Mouse (Mus musculus) hindbrain, postnatal 0 days (tissue): ENCODE results near the gene Gmppa. TPM values are rescaled to one million over a fixed set of nuclear protein-coding genes. Genes with fewer than 3 reads are reported as not detected.

Experiments used
- ATAC-seq: fragments of 200-750 bp; cut with Nextera tagmentation; 2 replicates; pipeline ENCODE4 v1.8.0; 2017; ENCODE audit warnings: mild to moderate bottlenecking, moderate TSS enrichment, moderate library complexity
- DNase-seq: peaks from one replicate; pipeline ENCODE4 v3.0.0-alpha.2; 2015; ENCODE audit warnings: low spot score
- H3K27ac ChIP-seq: fragments of 300-500 bp; sonication (generic); 2 replicates; pipeline ENCODE4 v1.5.1; 2014; ENCODE audit warnings: mild to moderate bottlenecking
- H3K27me3 ChIP-seq: fragments of 300-500 bp; sonication (generic); 2 replicates; pipeline ENCODE4 v1.6.1; 2014; ENCODE audit warnings: low read length, mixed read lengths; ENCODE audit not compliant: insufficient read depth
- H3K36me3 ChIP-seq: fragments of 300-500 bp; sonication (generic); 2 replicates; pipeline ENCODE4 v1.6.1; 2014; ENCODE audit warnings: low read length, mixed read lengths; ENCODE audit not compliant: insufficient read depth
- H3K4me1 ChIP-seq: fragments of 300-500 bp; sonication (generic); 2 replicates; pipeline ENCODE4 v1.6.1; 2014; ENCODE audit warnings: antibody characterized with exemption, low read length, mixed read lengths; ENCODE audit not compliant: insufficient read depth
- H3K4me2 ChIP-seq: fragments of 300-500 bp; sonication (generic); 2 replicates; pipeline ENCODE4 v1.6.1; 2014; ENCODE audit warnings: low read depth, mild to moderate bottlenecking, low read length, moderate library complexity, mixed read lengths
- H3K4me3 ChIP-seq: fragments of 300-500 bp; sonication (generic); 2 replicates; pipeline ENCODE4 v1.5.1; 2014; ENCODE audit warnings: low read length
- H3K9ac ChIP-seq: fragments of 300-500 bp; sonication (generic); replicated peaks from 2 replicates; pipeline ENCODE4 v1.6.1; 2014; ENCODE audit warnings: mild to moderate bottlenecking, low read length, moderate library complexity, mixed read lengths
- H3K9me3 ChIP-seq: fragments of 300-500 bp; sonication (generic); 2 replicates; pipeline ENCODE4 v1.6.1; 2016; ENCODE audit warnings: low read length, mixed read lengths
- CTCF ChIP-seq: IDR thresholded peaks from 2 replicates; pipeline ENCODE4 v1.5.1; 2016; ENCODE audit warnings: antibody characterized with exemption, control low read depth, low read depth
- WGBS: fragments of 180-500 bp; shearing (Covaris S2); extraction: QIAGEN DNeasy Blood & Tissue Kit; methylation state at CpG from one replicate; pipeline ENCODE4 v1.1.7; 2014; 5-methylcytosine and 5-hydroxymethylcytosine counted together
- polyA plus RNA-seq: library from polyadenylated mRNA; unstranded; fragments of >200 nt; fragmentation: Nextera tagmentation; extraction: Ambion mirVana; gene quantifications from 2 replicates; pipeline ENCODE4 v1.2.1, GENCODE M21; 2015
- total RNA-seq: library from RNA; depleted of rRNA; stranded (reverse); fragments of >200 nt; gene quantifications from 2 replicates; pipeline ENCODE4 v1.2.3, GENCODE M21; 2014

The Gmppa gene
- total and polyA plus RNA-seq, 2 experiments from 2014 or later, result 63.1 to 88.0 TPM

DNA sequence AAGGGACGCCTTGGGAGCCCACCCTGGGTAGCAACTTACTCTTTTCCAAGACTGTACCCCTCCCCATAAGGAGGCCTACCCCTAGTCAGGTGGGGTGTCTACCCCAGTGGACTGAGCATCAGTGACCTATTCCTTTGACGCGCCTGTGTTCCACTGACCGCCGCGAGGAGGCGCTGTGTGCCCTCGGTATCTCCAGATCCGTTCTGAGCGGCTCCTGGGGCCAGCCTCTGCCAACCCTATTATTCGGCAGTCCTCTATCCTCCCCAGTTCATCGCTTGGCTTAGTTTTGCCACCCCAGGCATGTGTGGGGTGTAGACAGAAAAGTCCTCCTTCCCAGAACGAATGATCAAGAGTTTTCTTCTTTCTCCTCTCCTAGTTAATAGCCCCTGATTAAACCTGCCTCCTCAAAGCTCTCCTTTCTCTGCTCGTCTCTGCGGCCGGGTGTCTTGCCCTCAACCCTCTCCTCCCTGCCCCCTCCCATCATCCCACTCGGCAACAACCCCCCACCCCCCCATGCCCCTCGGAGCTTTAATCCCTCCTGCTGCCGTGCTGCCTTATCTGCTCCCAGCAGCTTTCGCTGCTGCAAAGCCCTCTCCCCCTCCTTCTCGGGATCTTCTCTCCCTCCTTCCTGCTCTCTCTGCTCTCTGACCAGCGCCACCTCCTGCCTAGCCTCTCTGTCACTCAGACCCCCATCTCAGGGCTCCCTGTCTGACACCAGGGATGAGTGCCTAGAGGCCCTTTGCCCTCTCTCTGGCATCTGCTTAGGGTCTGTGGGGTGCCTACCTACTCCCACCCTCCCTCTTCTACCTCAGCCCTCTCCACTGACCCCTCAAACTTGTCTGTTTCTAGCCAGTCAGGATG, 10.3 kb downstream of the Gmppa start:
- H3K4me2 ChIP-seq, result peak overlapping the region; percentile 34
- H3K27ac ChIP-seq, result no peak overlapping the region
- no peak overlapping the region for H3K4me3 ChIP-seq
- peak; percentile 83 for DNase-seq
- peak; percentile 46; the same call in 1 of the 2 replicates for ATAC-seq
- no peaks in the 10 kb centered on the region for H3K36me3 ChIP-seq
- H3K9ac ChIP-seq, result no peak overlapping the region
- peak; percentile 93 for TF ChIP-seq CTCF
- H3K4me1 ChIP-seq, result peaks cover 55% of the 10 kb centered on the region
- 1% methylated on average over 22 of the region's 22 CpGs for WGBS
- no peaks in the 10 kb centered on the region for H3K9me3 ChIP-seq
- H3K27me3 ChIP-seq, result peaks cover 22% of the 10 kb centered on the region

- 12% methylated on average over 20 of the region's 20 CpGs for WGBS
- H3K9ac ChIP-seq, result no peak overlapping the region
- DNase-seq, result no peak
These were observed 10.9 kb downstream of the Gmppa start for GRCm38 (mm10) chr1:75446656-75447055.

GRCm38 (mm10) chr1:75447265-75448051, 11.7 kb downstream of the Gmppa start:
- H3K27ac ChIP-seq, result no peak overlapping the region
- no peaks in the 10 kb centered on the region for H3K36me3 ChIP-seq
- peaks cover 51% of the 10 kb centered on the region for H3K4me1 ChIP-seq
- peaks cover 22% of the 10 kb centered on the region for H3K27me3 ChIP-seq
- H3K4me2 ChIP-seq, result peak overlapping the region; percentile 33
- no peak for TF ChIP-seq CTCF
- ATAC-seq (0 out of 2 replicates have a peak, but pooled peaks have one; percentile 0), DNase-seq (peak; percentile 48)
- no peak overlapping the region for H3K9ac ChIP-seq
- no peak overlapping the region for H3K4me3 ChIP-seq
- no peaks in the 10 kb centered on the region for H3K9me3 ChIP-seq
- 8% methylated on average over 10 of the region's 10 CpGs for WGBS

More at GRCm38 (mm10) chr1:75446656-75447055, 10.9 kb downstream of the Gmppa start:
- Histone ChIP-seq H3K4me3 (no peak overlapping the region), H3K4me1 (peaks cover 55% of the 10 kb centered on the region), H3K27ac (no peak overlapping the region), H3K36me3 (no peaks in the 10 kb centered on the region), H3K9me3 (no peaks in the 10 kb centered on the region), H3K27me3 (peaks cover 22% of the 10 kb centered on the region), H3K4me2 (peak overlapping the region; percentile 33; the same call in 1 of the 2 replicates)
- ATAC-seq, result no peak
- TF ChIP-seq CTCF, result no peak

GRCm38 (mm10) chr1:75448052-75448431, 12.3 kb downstream of the Gmppa start:
- 7% methylated on average over 7 of the region's 7 CpGs for WGBS

DNA sequence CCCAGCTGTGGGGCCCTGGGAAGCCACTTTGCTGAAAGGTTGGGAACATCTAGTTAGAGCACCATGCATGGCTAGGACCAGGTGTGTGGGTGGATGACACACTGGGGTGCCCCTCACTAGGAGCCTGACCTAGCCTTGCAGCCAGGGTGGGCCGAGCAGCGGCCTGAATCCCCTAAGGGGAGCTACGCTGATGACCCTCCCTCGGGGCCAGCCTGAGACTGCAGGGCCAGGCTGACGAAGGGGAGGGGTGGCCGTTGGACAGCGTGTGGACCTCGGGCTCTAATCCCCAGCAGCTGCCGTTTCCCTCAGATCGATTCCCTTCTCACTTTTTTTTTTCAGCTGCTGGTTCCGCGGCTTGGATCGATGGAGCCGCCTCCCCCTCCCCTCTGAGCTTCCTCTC, 13.2 kb downstream of the Gmppa start:
- peaks cover 38% of the 10 kb centered on the region for H3K4me1 ChIP-seq
- ATAC-seq, result no peak
- H3K27me3 ChIP-seq, result peaks cover 22% of the 10 kb centered on the region

More at GRCm38 (mm10) chr1:75448052-75448431, 12.3 kb downstream of the Gmppa start:
- Histone ChIP-seq H3K4me3 (no peak overlapping the region), H3K9ac (no peak overlapping the region), H3K9me3 (no peaks in the 10 kb centered on the region), H3K27me3 (peaks cover 22% of the 10 kb centered on the region), H3K36me3 (no peaks in the 10 kb centered on the region), H3K4me2 (peak overlapping the region; percentile 33), H3K27ac (no peak overlapping the region), H3K4me1 (peaks cover 46% of the 10 kb centered on the region)
- DNase-seq, result no peak
- TF ChIP-seq CTCF, result no peak
- ATAC-seq, result no peak

GRCm38 (mm10) chr1:75449377-75450135, 13.8 kb downstream of the Gmppa start:
- no peak for TF ChIP-seq CTCF
- Histone ChIP-seq H3K9ac (no peak overlapping the region), H3K9me3 (no peaks in the 10 kb centered on the region), H3K4me2 (peak overlapping the region; percentile 66), H3K36me3 (no peaks in the 10 kb centered on the region), H3K4me1 (peaks cover 31% of the 10 kb centered on the region), H3K27ac (no peak overlapping the region), H3K4me3 (peak overlapping the region; percentile 33), H3K27me3 (peaks cover 22% of the 10 kb centered on the region)
- DNase-seq (no peak), ATAC-seq (no peak)
- 10% methylated on average over 8 of the region's 8 CpGs for WGBS

More for the DNA sequence above, 13.2 kb downstream of the Gmppa start:
- Histone ChIP-seq H3K36me3 (no peaks in the 10 kb centered on the region), H3K27ac (no peak overlapping the region), H3K4me3 (no peak overlapping the region), H3K4me2 (peak overlapping the region; percentile 66), H3K9me3 (no peaks in the 10 kb centered on the region), H3K9ac (no peak overlapping the region)
- WGBS, result 5% methylated on average over 13 of the region's 14 CpGs
- TF ChIP-seq CTCF, result no peak
- DNase-seq, result no peak
